In the genomic region with DNA sequence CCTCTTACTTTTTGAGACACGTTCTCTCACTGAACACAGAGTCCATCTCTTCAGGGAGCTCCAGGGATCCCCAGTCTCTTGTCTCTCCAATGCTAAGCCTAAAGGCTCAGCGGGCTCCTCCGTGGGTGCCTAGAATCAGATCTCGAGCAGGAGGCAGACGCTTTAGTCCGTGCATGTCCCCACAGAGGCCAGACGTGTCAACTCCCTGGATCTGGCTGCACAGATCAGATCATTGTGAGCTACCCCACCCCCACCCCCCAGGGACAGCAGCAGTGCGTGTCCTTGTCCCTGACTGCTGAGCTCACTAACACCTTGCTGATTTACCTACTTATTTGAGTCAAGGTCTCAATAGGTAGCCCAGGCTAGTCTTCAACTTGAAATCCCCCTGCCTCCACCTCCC, we compare ENCODE assay signal across 12 mouse cellular contexts. TPM values are rescaled to one million over a fixed set of nuclear protein-coding genes. Genes with fewer than 3 reads are reported as not detected.
DNase-seq lines count a peak whose midpoint lies in the region; ATAC-seq and TF ChIP-seq lines count a peak whose summit lies in the region.
"Had no signal": no experiment of that assay in that cellular context is flagged by ENCODE, and none has a peak within 500 bp of the region (broad histone marks: within the 10 kb centered on the region; RNA-seq: fewer than 3 reads in every experiment).

No protein-coding gene starts in this region.

- no peak overlapping the region for H3K9ac ChIP-seq in heart, embryonic 16.5 days (ENCODE audit: low read length)

- no peaks in the 10 kb centered on the region for H3K27me3 ChIP-seq in heart, embryonic 16.5 days (ENCODE audit: control insufficient read depth, insufficient read depth, low read length)

- H3K36me3 ChIP-seq in heart, embryonic 16.5 days (ENCODE audit: control insufficient read depth, insufficient read depth): no peaks in the 10 kb centered on the region

- DNase-seq in heart, postnatal 10 days: no peak
- DNase-seq in 416B (ENCODE audit: low read depth) (peak; percentile 22), liver (peak; percentile 82)
- DNase-seq in left cerebral cortex, adult 18-20 months (ENCODE audit: low spot score in 2 of 2): no peak
- no peak for DNase-seq in cerebellum, adult 9-10 months
- DNase-seq in gastrocnemius, postnatal 25 days: no peak
- DNase-seq: cerebellum, adult 8-10 months; layer of hippocampus, adult 9-11 months had no signal

- WGBS in heart, embryonic 16.5 days: 34% methylated on average over 8 of the region's 8 CpGs
- WGBS in bone marrow, adult 2 months: 38% methylated on average over 8 of the region's 8 CpGs

- TF ChIP-seq POLR2A in bone marrow, adult 2 months (IDR thresholded peaks at IDR 0.05; ENCODE audit: borderline replicate concordance, control insufficient read depth, low read depth, low read length): no peak

- intact Hi-C loops in heart, postnatal 10 days (cut with DNase I): loop anchor here (2.0 kb wide), 1 partner anchor 17 kb away; a partner anchor contains a TSS

- no peak for TF ChIP-seq CTCF in bone marrow, adult 2 months (IDR thresholded peaks at IDR 0.05; ENCODE audit: control insufficient read depth, insufficient read depth, low read length)

- peaks cover 15% of the 10 kb centered on the region for H3K4me1 ChIP-seq in heart, embryonic 16.5 days (ENCODE audit: control insufficient read depth, insufficient read depth, low read length)
- peaks cover 2% of the 10 kb centered on the region; the same call in 1 of the 2 replicates for H3K4me1 ChIP-seq in bone marrow, adult 2 months (ENCODE audit: control insufficient read depth, insufficient read depth, low read length)

- ATAC-seq in heart, embryonic 16.5 days (replicated peaks; ENCODE audit: extremely low read depth, insufficient read depth, low FRiP score): no peak

- no peaks in the 10 kb centered on the region for H3K9me3 ChIP-seq in heart, embryonic 16.5 days (replicated peaks; ENCODE audit: control insufficient read depth, low read length)

- peak overlapping the region; percentile 52; the same call in 1 of the 2 replicates for H3K4me2 ChIP-seq in heart, embryonic 16.5 days (ENCODE audit: low read depth, low read length)

- H3K4me3 ChIP-seq in heart, embryonic 16.5 days (ENCODE audit: low read length): no peak overlapping the region
- H3K4me3 ChIP-seq in bone marrow, adult 2 months (replicated peaks; ENCODE audit: control insufficient read depth, low read depth, low read length): peak overlapping the region; percentile 6

- H3K27ac ChIP-seq in heart, embryonic 16.5 days (ENCODE audit: low read length): peak overlapping the region; percentile 37; the same call in 1 of the 2 replicates
- H3K27ac ChIP-seq in bone marrow, adult 2 months (ENCODE audit: control insufficient read depth, insufficient read depth, low read depth, low read length, poor library complexity): no peak overlapping the region; the same call in 1 of the 2 replicates

RNA-seq across cellular contexts. Expression of a gene that starts 16.7 kb away (rescaled TPM):
- polyA plus RNA-seq in heart, embryonic 16.5 days (2015; fragmentation: Nextera tagmentation; extraction: Ambion mirVana): 8.6 and 9.4 TPM in 2 replicates
- 10 to 100 TPM; 31.8 to 36.0 TPM for total RNA-seq in heart, postnatal 10 days (2021)
- 92.8 and 105 TPM in 2 replicates for polyA plus RNA-seq in bone marrow, adult 2 months (2011; ENCODE audit: insufficient read depth, insufficient read length, low replicate concordance, missing spikeins)
- 10 to 100 TPM; 89.8 to 94.3 TPM for total RNA-seq in left cerebral cortex, adult 18-20 months (2021)
- 1 to 10 TPM; 8.4 to 9.8 TPM for total RNA-seq in gastrocnemius, postnatal 25 days (2021)

RNA-seq across cellular contexts. Expression of a gene that starts 17.8 kb away (rescaled TPM):
- polyA plus RNA-seq in heart, embryonic 16.5 days (2015; fragmentation: Nextera tagmentation; extraction: Ambion mirVana): 18.6 TPM in 2 replicates
- 10 to 100 TPM; 55.4 to 68.4 TPM for total RNA-seq in heart, postnatal 10 days (2021)
- polyA plus RNA-seq in bone marrow, adult 2 months (2011; ENCODE audit: insufficient read depth, insufficient read length, low replicate concordance, missing spikeins): 7.0 and 11.0 TPM in 2 replicates
- 10 to 100 TPM; 56.0 to 60.5 TPM for total RNA-seq in left cerebral cortex, adult 18-20 months (2021)
- total RNA-seq in gastrocnemius, postnatal 25 days (2021): 10 to 100 TPM; 36.2 to 51.3 TPM

RNA-seq across cellular contexts. Expression of a gene that starts 58.8 kb away (rescaled TPM):
- 0.27 and 0.35 TPM in 2 replicates for polyA plus RNA-seq in heart, embryonic 16.5 days (2015; fragmentation: Nextera tagmentation; extraction: Ambion mirVana)
- not detected for total RNA-seq in heart, postnatal 10 days (2021)
- not detected in 2 replicates for polyA plus RNA-seq in bone marrow, adult 2 months (2011; ENCODE audit: insufficient read depth, insufficient read length, low replicate concordance, missing spikeins)
- under 1 TPM in 1 of 2 experiments, not detected in 1; 0.66 TPM for total RNA-seq in left cerebral cortex, adult 18-20 months (2021)
- total RNA-seq in gastrocnemius, postnatal 25 days (2021): not detected
- total RNA-seq: adrenal gland, adult 18-20 months had no signal
- polyA plus RNA-seq: urinary bladder, adult 2 months had no signal

Comparison
In these comparisons a context has a peak if more than half of its experiments do, and no peak if none do; other contexts are left out.
1. DNase-seq: peak in 416B (single experiment) and liver (single experiment); none in heart, postnatal 10 days (0 of 2), left cerebral cortex, adult 18-20 months (0 of 2), cerebellum, adult 9-10 months (single experiment) and gastrocnemius, postnatal 25 days (single experiment).